Mouse (Mus musculus) E14TG2a.4 (cell line): ENCODE measurements around the gene Hspa12a.
A peak's percentile ranks its signal among the peaks of the same experiment; 100 is the strongest.

Experiments used
- H3K27me3 ChIP-seq: 2 replicates; pipeline ENCODE4 v1.6.1; 2014; ENCODE audit warnings: low read length, control low read depth; ENCODE audit not compliant: insufficient read depth
- H3K36me3 ChIP-seq: 2 replicates; pipeline ENCODE4 v1.6.1; 2014; ENCODE audit warnings: low read length, control low read depth; ENCODE audit not compliant: insufficient read depth
- H3K4me1 ChIP-seq: replicated peaks from 2 replicates; pipeline ENCODE4 v1.6.1; 2014; ENCODE audit warnings: low read depth, low read length, control low read depth
- H3K4me3 ChIP-seq: replicated peaks from 2 replicates; pipeline ENCODE4 v1.5.1; 2014; ENCODE audit warnings: mild to moderate bottlenecking, low read length
- H3K9me3 ChIP-seq: 2 replicates; pipeline ENCODE4 v1.6.1; 2014; ENCODE audit warnings: low read length, control low read depth
- CTCF ChIP-seq: conservative IDR thresholded peaks from 2 replicates; pipeline ENCODE4 v1.5.1; 2014; ENCODE audit warnings: low read length
- NANOG ChIP-seq: IDR thresholded peaks from 2 replicates; pipeline ENCODE4 v1.6.1; 2014; ENCODE audit warnings: borderline replicate concordance, low read length, mixed read lengths
- POU5F1 ChIP-seq: IDR thresholded peaks from 2 replicates; pipeline ENCODE4 v1.6.1; 2014; ENCODE audit warnings: low read length, borderline replicate concordance

Gene Hspa12a

DNA sequence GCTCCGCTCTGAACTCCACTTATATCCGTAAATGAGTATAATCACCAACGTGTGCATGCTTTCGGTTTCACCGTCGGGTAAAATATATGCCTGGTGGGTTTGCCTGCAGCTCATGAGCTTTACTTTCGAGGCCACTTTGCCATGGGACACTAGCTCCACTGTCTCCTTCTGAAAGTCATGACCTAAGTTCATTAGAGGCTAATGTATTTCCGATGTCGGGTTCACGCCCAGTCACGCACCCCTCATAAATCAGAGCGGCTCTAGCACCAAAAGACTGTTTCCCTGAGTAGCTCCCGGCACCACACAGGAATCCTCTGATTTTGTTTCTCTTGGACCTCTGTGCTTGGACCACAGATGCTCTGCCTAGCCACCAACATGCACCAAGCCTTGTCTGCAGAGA is 27.4 kb upstream of the Hspa12a start:
- peaks cover 40% of the 10 kb centered on the region for H3K4me1 ChIP-seq
- H3K36me3 ChIP-seq = no peaks in the 10 kb centered on the region
- no peak overlapping the region for H3K4me3 ChIP-seq
- peaks cover 43% of the 10 kb centered on the region for H3K27me3 ChIP-seq
- TF ChIP-seq CTCF (no peak), NANOG (no peak), POU5F1 (no peak)
- no peaks in the 10 kb centered on the region for H3K9me3 ChIP-seq

DNA sequence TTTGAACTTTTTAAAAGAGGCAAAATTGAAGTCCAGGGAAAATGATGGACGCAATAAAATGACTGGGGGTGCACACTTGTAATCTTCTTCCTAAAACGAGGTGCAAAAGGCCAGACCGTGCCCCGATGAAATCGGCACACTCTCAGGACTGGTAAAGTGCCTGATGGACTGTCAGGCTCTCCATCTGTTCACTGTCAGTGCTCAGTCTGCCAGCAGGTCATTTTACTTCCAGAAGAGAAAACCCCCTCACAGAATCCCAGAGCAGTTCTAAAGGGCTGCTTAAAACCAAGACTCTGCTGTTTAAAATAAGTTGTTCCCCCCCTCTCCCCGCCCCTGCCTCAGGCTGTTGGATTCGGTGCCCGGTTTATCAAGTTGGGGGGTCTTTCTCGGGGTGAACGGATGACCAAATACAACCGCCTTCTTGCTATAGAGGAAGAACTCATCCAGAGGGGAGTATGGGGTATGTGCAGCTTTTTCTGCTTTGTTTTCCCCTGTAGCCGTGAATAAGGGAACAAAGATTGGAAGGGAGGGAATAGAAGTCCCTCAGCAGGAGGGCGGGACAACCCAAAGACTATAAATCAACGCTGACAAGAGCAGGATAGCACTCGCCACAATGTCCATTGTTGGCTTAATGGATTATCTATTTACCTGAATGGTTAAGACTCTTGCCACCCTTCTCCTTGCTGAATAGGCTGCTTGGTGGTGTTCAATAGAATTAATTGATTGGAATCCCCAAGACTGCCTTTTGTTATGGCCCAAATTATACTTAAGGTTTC is 25.5 kb upstream of the Hspa12a start:
- TF ChIP-seq NANOG (peak; percentile 96), CTCF (no peak)
- Histone ChIP-seq H3K36me3 (no peaks in the 10 kb centered on the region), H3K27me3 (peaks cover 49% of the 10 kb centered on the region), H3K4me1 (peaks cover 40% of the 10 kb centered on the region), H3K4me3 (no peak overlapping the region), H3K9me3 (no peaks in the 10 kb centered on the region)

DNA sequence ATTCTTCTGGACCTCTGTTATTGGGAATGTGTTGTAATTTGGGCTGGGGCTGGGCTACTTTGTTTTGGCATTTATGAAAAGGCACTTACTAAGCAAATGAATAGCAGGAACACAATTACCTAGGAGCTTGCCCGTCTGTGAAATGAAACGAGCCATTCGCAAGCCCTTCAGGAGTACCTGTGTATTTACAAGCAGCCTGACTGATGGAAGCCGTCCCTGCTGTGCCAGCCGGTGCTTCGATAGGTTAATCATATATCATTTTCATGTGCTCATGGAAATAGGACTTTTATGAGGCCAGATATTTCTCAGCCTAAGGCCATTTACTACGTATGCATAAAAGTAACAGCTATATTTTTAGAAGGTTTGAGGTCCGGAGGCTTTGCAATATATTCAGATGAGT is 19.6 kb upstream of the Hspa12a start:
- Histone ChIP-seq H3K36me3 (no peaks in the 10 kb centered on the region), H3K4me1 (peaks cover 24% of the 10 kb centered on the region), H3K4me3 (no peak overlapping the region), H3K9me3 (no peaks in the 10 kb centered on the region), H3K27me3 (peaks cover 46% of the 10 kb centered on the region)
- TF ChIP-seq CTCF = no peak
- no peak for TF ChIP-seq POU5F1
- no peak for TF ChIP-seq NANOG

DNA sequence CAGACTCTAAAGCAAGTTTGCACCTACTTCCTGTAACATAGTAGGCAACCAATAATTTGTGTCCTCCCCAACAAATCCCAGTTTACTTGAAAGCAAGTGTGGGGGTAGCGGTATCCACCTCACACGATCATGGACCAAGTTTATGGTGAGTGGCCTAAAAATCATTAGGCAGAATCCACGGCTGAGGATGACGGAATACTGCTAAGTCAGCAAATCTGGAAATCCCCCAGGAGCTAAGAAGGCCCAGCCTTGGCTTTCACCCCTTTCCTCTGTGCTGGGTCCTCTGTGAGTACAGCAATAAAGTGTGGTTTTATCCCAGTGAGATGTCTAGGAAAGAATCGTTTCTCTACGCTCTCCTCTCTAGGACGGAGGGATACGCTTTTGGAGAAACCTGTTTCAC is 11.3 kb upstream of the Hspa12a start:
- no peak for TF ChIP-seq CTCF
- no peak for TF ChIP-seq POU5F1
- TF ChIP-seq NANOG = no peak
- H3K27me3 ChIP-seq = peaks cover 48% of the 10 kb centered on the region
- no peak overlapping the region for H3K4me3 ChIP-seq
- peaks cover 24% of the 10 kb centered on the region for H3K4me1 ChIP-seq
- no peaks in the 10 kb centered on the region for H3K36me3 ChIP-seq
- H3K9me3 ChIP-seq = no peaks in the 10 kb centered on the region

DNA sequence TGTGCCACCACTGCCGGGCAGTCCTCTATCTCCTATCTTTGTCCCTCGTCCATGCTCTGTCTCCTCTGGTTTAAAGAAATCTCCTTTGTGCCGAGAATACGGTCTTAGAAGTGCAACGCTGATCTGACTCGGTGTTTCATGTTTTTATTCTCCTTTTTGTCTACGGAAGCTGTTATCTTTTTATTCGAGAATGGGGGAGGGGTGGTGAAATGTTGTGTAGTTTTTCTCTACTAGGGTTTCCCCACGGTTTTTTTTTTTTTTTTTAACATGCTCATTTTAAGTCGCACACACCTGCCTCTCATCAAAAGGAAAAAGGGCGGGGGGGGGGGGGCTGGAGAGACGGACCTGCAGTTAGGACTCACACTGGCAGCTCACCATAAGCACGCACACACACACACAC is 8.8 kb upstream of the Hspa12a start:
- Histone ChIP-seq H3K27me3 (peaks cover 49% of the 10 kb centered on the region), H3K4me1 (peaks cover 24% of the 10 kb centered on the region), H3K4me3 (no peak overlapping the region), H3K9me3 (no peaks in the 10 kb centered on the region), H3K36me3 (no peaks in the 10 kb centered on the region)
- TF ChIP-seq NANOG (no peak), POU5F1 (no peak), CTCF (no peak)

DNA sequence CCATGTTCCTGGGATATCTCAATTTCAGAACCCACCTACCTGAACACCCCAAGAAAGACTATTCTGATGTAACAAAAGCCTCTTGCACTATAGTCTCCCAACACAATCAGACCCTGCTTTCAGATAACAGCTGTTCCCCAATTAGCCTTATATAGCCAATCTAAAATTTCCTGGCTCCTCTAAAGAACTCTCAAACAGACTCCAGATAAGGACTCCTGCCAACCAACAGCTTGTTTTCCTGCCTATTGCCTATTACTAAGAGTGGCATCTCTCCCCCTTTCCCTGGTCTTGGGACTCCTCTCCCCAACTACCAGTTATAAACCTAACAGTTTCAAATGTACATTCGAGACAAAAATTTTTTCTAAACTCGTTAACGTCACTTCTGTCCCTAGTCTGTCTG is 8.1 kb upstream of the Hspa12a start:
- Histone ChIP-seq H3K9me3 (no peaks in the 10 kb centered on the region), H3K4me3 (no peak overlapping the region), H3K4me1 (peaks cover 24% of the 10 kb centered on the region), H3K36me3 (no peaks in the 10 kb centered on the region), H3K27me3 (peaks cover 49% of the 10 kb centered on the region)
- TF ChIP-seq NANOG = no peak
- no peak for TF ChIP-seq POU5F1
- TF ChIP-seq CTCF = no peak

DNA sequence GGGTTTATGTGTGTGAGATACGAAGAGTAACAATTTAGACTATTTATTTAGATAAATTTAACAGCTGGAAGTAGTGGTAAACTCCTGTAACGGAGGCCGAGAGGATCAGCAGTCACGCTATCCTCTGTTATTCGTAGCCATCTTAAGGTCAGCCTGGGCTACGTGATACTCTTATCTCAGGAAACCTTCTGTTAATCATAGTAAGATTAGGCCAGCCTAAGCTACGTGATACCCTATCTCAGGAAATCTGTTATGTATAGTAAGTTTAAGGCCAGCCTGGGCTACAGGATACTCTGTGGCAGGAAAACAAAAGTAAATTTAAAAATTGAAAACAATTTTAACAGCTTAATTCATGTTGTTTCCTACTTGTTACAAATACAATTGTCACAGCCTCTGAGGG is 2.5 kb upstream of the Hspa12a start:
- Histone ChIP-seq H3K27me3 (peaks cover 24% of the 10 kb centered on the region), H3K4me3 (no peak overlapping the region), H3K4me1 (peaks cover 24% of the 10 kb centered on the region), H3K36me3 (no peaks in the 10 kb centered on the region), H3K9me3 (no peaks in the 10 kb centered on the region)
- no peak for TF ChIP-seq CTCF

DNA sequence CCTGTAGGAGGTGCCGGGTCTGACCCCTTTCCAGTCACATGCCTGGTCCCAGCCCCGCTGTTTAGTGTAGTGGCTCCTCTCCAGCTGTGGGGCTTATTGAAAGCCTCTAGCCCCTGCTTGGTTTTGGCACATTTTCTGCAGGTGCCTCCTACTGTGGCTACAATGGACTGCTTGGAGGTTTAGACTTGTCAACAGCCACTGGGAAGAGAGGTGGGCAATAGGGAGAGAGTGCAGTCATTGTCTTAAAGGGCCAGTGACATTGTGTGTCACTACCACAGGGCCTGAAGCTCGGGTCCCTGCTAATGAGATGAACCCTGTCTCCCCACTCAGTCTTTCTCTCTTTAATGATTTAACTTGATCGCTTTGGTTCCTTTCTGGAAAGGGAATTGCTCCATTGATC is 10.4 kb downstream of the Hspa12a start:
- Histone ChIP-seq H3K27me3 (no peaks in the 10 kb centered on the region), H3K9me3 (no peaks in the 10 kb centered on the region), H3K36me3 (no peaks in the 10 kb centered on the region; the same call in 1 of the 2 replicates), H3K4me3 (0 out of 2 replicates have a peak overlapping the region, but pooled peaks have one; percentile 10), H3K4me1 (peaks cover 50% of the 10 kb centered on the region)
- TF ChIP-seq NANOG = no peak
- TF ChIP-seq POU5F1 = no peak
- no peak for TF ChIP-seq CTCF

DNA sequence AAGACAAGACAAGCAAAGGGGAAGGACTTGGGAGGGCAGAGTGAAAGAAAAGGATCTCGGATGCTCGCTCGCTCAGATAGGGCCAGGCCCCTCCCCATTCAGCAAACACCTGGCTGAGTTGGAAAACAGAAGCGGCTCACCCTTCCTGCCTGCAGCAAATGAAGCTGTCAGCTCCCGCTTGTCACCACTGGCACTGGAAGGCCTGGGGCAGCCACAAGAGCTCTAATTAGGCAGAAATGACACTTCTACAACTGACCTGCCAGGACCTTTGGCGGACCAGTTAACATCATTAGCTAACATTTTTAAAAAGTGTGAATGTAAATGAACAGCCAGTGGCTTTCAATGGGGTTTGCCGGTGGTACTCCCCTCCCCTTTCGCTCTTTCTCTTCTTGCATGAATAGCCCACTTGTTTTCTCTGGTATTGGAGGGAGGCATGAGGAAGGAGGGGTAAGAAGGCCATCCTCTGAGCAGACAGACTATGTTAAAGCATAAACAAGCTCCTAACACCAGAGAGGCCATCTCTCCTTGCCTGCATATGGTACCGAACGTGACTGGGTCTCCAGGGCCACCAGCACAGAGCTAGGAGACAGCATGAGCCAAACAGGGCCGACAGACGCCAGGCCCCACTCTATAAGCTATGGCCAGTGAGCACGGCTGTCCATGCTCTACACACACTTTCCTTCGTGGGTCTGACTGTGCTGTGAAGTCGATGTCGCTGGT is 12.2 kb downstream of the Hspa12a start:
- H3K36me3 ChIP-seq = no peaks in the 10 kb centered on the region; the same call in 1 of the 2 replicates
- peaks cover 44% of the 10 kb centered on the region for H3K4me1 ChIP-seq
- H3K27me3 ChIP-seq = no peaks in the 10 kb centered on the region
- no peak for TF ChIP-seq NANOG
- no peak for TF ChIP-seq POU5F1
- no peak for TF ChIP-seq CTCF
- H3K4me3 ChIP-seq = peak overlapping the region; percentile 32
- H3K9me3 ChIP-seq = no peaks in the 10 kb centered on the region
